ENCODE assay signal across 13 mouse cellular contexts in genomic region chr5:124338791-124339190, GRCm38 (mm10). TPM values are rescaled to one million over a fixed set of nuclear protein-coding genes. Genes with fewer than 3 reads are reported as not detected.
DNase-seq lines count a peak whose midpoint lies in the region; ATAC-seq lines count a peak whose summit lies in the region.
"Had no signal": no experiment of that assay in that cellular context is flagged by ENCODE, and none has a peak within 500 bp of the region (broad histone marks: within the 10 kb centered on the region; RNA-seq: fewer than 3 reads in every experiment).

No protein-coding gene starts in this region.

- H3K27ac ChIP-seq in hindbrain, embryonic 10.5 days: peak overlapping the region; percentile 76
- H3K27ac ChIP-seq in hindbrain, embryonic 14.5 days: no peak overlapping the region
- peak overlapping the region; percentile 70 for H3K27ac ChIP-seq in forebrain, embryonic 14.5 days (ENCODE audit: low read depth, low read length)
- H3K27ac ChIP-seq in neural tube, embryonic 13.5 days (replicated peaks): peak overlapping the region; percentile 73
- H3K27ac ChIP-seq: gastrocnemius, adult 2 months had no signal

- no peak for DNase-seq in hindbrain, embryonic 10.5 days (ENCODE audit: low spot score)
- no peak for DNase-seq in hindbrain, embryonic 14.5 days (ENCODE audit: low spot score)
- peak; percentile 71 for DNase-seq in cerebellum, adult 8-10 months
- no peak for DNase-seq in forebrain, embryonic 14.5 days (ENCODE audit: low spot score)
- no peak for DNase-seq in adrenal gland, postnatal 14 days
- no peak for DNase-seq in ovary, adult 18-20 months (ENCODE audit: low spot score)
- DNase-seq in kidney, postnatal 25 days: no peak
- DNase-seq: gastrocnemius, adult 2 months; heart, postnatal 36 days; kidney, postnatal 36 days; lung, embryonic 14.5 days had no signal

- H3K36me3 ChIP-seq in hindbrain, embryonic 10.5 days: peaks cover 33% of the 10 kb centered on the region
- H3K36me3 ChIP-seq in hindbrain, embryonic 14.5 days (replicated peaks; ENCODE audit: control insufficient read depth, insufficient read depth): peaks cover 7% of the 10 kb centered on the region; the same call in 1 of the 2 replicates
- peaks cover 7% of the 10 kb centered on the region; the same call in 1 of the 2 replicates for H3K36me3 ChIP-seq in forebrain, embryonic 14.5 days (ENCODE audit: control insufficient read depth, insufficient read depth, low read length)
- H3K36me3 ChIP-seq in neural tube, embryonic 13.5 days: peaks cover 7% of the 10 kb centered on the region; the same call in 1 of the 2 replicates
- H3K36me3 ChIP-seq: midbrain, embryonic 15.5 days had no signal

- H3K9me3 ChIP-seq in hindbrain, embryonic 10.5 days: no peaks in the 10 kb centered on the region
- H3K9me3 ChIP-seq in hindbrain, embryonic 14.5 days (ENCODE audit: control insufficient read depth, low read length): no peaks in the 10 kb centered on the region
- no peaks in the 10 kb centered on the region for H3K9me3 ChIP-seq in forebrain, embryonic 14.5 days (replicated peaks; ENCODE audit: control insufficient read depth, low read length)
- no peaks in the 10 kb centered on the region for H3K9me3 ChIP-seq in neural tube, embryonic 13.5 days
- H3K9me3 ChIP-seq: midbrain, embryonic 15.5 days had no signal

- H3K9ac ChIP-seq in hindbrain, embryonic 14.5 days: no peak overlapping the region
- no peak overlapping the region for H3K9ac ChIP-seq in forebrain, embryonic 14.5 days (ENCODE audit: low read length)
- no peak overlapping the region for H3K9ac ChIP-seq in neural tube, embryonic 13.5 days
- H3K9ac ChIP-seq: lung, embryonic 14.5 days; midbrain, embryonic 15.5 days had no signal

- ATAC-seq in hindbrain, embryonic 14.5 days (ENCODE audit: low FRiP score): no peak
- no peak for ATAC-seq in forebrain, embryonic 14.5 days
- ATAC-seq in neural tube, embryonic 13.5 days (ENCODE audit: low read depth): no peak
- ATAC-seq: midbrain, embryonic 15.5 days had no signal

- H3K27me3 ChIP-seq in hindbrain, embryonic 10.5 days (ENCODE audit: insufficient read depth, poor library complexity, severe bottlenecking): no peaks in the 10 kb centered on the region
- H3K27me3 ChIP-seq in hindbrain, embryonic 14.5 days (ENCODE audit: control insufficient read depth, insufficient read depth, low read length): no peaks in the 10 kb centered on the region
- H3K27me3 ChIP-seq in forebrain, embryonic 14.5 days (replicated peaks; ENCODE audit: control insufficient read depth, insufficient read depth, low read length): no peaks in the 10 kb centered on the region
- H3K27me3 ChIP-seq in neural tube, embryonic 13.5 days: no peaks in the 10 kb centered on the region
- H3K27me3 ChIP-seq: midbrain, embryonic 15.5 days had no signal

- no peak overlapping the region for H3K4me2 ChIP-seq in hindbrain, embryonic 14.5 days (replicated peaks)
- H3K4me2 ChIP-seq in forebrain, embryonic 14.5 days (ENCODE audit: low read length): no peak overlapping the region
- no peak overlapping the region for H3K4me2 ChIP-seq in neural tube, embryonic 13.5 days
- H3K4me2 ChIP-seq: midbrain, embryonic 15.5 days had no signal

- 91% methylated on average over 8 of the region's 8 CpGs for WGBS in hindbrain, embryonic 10.5 days
- 89% methylated on average over 8 of the region's 8 CpGs for WGBS in hindbrain, embryonic 14.5 days
- 86% methylated on average over 8 of the region's 8 CpGs for WGBS in forebrain, embryonic 14.5 days
- 82% methylated on average over 8 of the region's 8 CpGs for WGBS in neural tube, embryonic 13.5 days

- no peak overlapping the region for H3K4me3 ChIP-seq in hindbrain, embryonic 10.5 days
- H3K4me3 ChIP-seq in hindbrain, embryonic 14.5 days (replicated peaks; ENCODE audit: low read length): no peak overlapping the region
- no peak overlapping the region for H3K4me3 ChIP-seq in forebrain, embryonic 14.5 days (ENCODE audit: low read depth, low read length)
- H3K4me3 ChIP-seq in neural tube, embryonic 13.5 days: no peak overlapping the region
- H3K4me3 ChIP-seq: gastrocnemius, adult 2 months; midbrain, embryonic 15.5 days had no signal

- peaks cover 52% of the 10 kb centered on the region for H3K4me1 ChIP-seq in hindbrain, embryonic 10.5 days (replicated peaks)
- peaks cover 5% of the 10 kb centered on the region; the same call in 1 of the 2 replicates for H3K4me1 ChIP-seq in hindbrain, embryonic 14.5 days (replicated peaks; ENCODE audit: control insufficient read depth, insufficient read depth, low read length)
- H3K4me1 ChIP-seq in forebrain, embryonic 14.5 days (ENCODE audit: control insufficient read depth, insufficient read depth, low read length): peaks cover 28% of the 10 kb centered on the region
- peaks cover 57% of the 10 kb centered on the region for H3K4me1 ChIP-seq in neural tube, embryonic 13.5 days (replicated peaks)

RNA-seq across cellular contexts. Expression of gene 2810006K23Rik, which starts 10.9 kb away (rescaled TPM):
- polyA plus RNA-seq in hindbrain, embryonic 10.5 days (2016; fragmentation: Nextera tagmentation; extraction: Ambion mirVana): 26.9 and 27.7 TPM in 2 replicates
- 9.4 and 10.2 TPM in 2 replicates for polyA plus RNA-seq in hindbrain, embryonic 14.5 days (2014; fragmentation: Nextera tagmentation; extraction: Ambion mirVana)
- 12.5 and 15.3 TPM in 2 replicates for polyA plus RNA-seq in forebrain, embryonic 14.5 days (2014; fragmentation: Nextera tagmentation; extraction: Ambion mirVana)
- polyA plus RNA-seq in neural tube, embryonic 13.5 days (2015; fragmentation: Nextera tagmentation; extraction: Ambion mirVana): 16.0 and 17.0 TPM in 2 replicates
- total RNA-seq in adrenal gland, postnatal 14 days (2021): 12.9 and 13.7 TPM in 2 replicates

RNA-seq across cellular contexts. Expression of gene Mphosph9, which starts 11.0 kb away (rescaled TPM):
- 17.3 and 19.3 TPM in 2 replicates for polyA plus RNA-seq in hindbrain, embryonic 10.5 days (2016; fragmentation: Nextera tagmentation; extraction: Ambion mirVana)
- polyA plus RNA-seq in hindbrain, embryonic 14.5 days (2014; fragmentation: Nextera tagmentation; extraction: Ambion mirVana): 10.1 and 12.6 TPM in 2 replicates
- polyA plus RNA-seq in forebrain, embryonic 14.5 days (2014; fragmentation: Nextera tagmentation; extraction: Ambion mirVana): 13.5 and 16.6 TPM in 2 replicates
- 13.5 and 14.5 TPM in 2 replicates for polyA plus RNA-seq in neural tube, embryonic 13.5 days (2015; fragmentation: Nextera tagmentation; extraction: Ambion mirVana)
- 6.6 and 7.7 TPM in 2 replicates for total RNA-seq in adrenal gland, postnatal 14 days (2021)

RNA-seq across cellular contexts. Expression of gene Cdk2ap1, which starts 24.1 kb away (rescaled TPM):
- polyA plus RNA-seq in hindbrain, embryonic 10.5 days (2016; fragmentation: Nextera tagmentation; extraction: Ambion mirVana): 71.2 and 95.2 TPM in 2 replicates
- 59.5 and 70.7 TPM in 2 replicates for polyA plus RNA-seq in hindbrain, embryonic 14.5 days (2014; fragmentation: Nextera tagmentation; extraction: Ambion mirVana)
- polyA plus RNA-seq in forebrain, embryonic 14.5 days (2014; fragmentation: Nextera tagmentation; extraction: Ambion mirVana): 85.4 and 112 TPM in 2 replicates
- polyA plus RNA-seq in neural tube, embryonic 13.5 days (2015; fragmentation: Nextera tagmentation; extraction: Ambion mirVana): 90.3 and 94.3 TPM in 2 replicates
- 143 and 159 TPM in 2 replicates for total RNA-seq in adrenal gland, postnatal 14 days (2021)
